Mouse (Mus musculus): ENCODE measurements around the gene Fubp3.

DNA sequence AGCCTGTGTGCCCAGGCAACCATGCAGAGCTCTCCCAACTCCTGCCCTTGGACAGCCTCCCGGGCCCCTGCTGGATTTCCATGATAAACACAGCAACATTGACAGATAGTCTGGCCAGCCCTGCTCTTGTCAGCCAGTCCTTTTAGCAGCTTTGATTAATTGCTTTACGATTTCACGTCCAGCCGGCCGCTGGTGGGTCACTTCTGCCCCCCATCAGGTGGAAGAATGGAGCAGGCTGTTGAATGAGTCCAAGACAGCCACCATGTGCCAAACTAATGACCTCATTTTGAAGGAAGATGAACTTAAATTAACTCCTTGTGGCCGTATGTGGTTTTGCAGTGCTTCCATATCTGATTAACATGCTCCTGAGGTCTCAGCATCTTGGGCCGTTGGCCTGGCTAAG is 37.4 kb downstream of the Fubp3 start:
- no peak for TF ChIP-seq CTCF (IDR thresholded peaks at IDR 0.05; ENCODE audit: control insufficient read depth, insufficient read depth, low read length)
- no peak for TF ChIP-seq POLR2A (IDR thresholded peaks at IDR 0.05; ENCODE audit: borderline replicate concordance, control insufficient read depth, low read depth, low read length)

All from bone marrow, adult 2 months (tissue).